Mouse (Mus musculus) retina, adult 2 months (tissue): Measurements from ENCODE around the gene Wee2.
A peak's percentile ranks its signal among the peaks of the same experiment; 100 is the strongest.

Experiments used
- DNase-seq: peaks from one replicate; pipeline ENCODE4 v3.0.0-alpha.2; 2012; ENCODE audit warnings: low read depth, low spot score

Wee2 gene

DNA sequence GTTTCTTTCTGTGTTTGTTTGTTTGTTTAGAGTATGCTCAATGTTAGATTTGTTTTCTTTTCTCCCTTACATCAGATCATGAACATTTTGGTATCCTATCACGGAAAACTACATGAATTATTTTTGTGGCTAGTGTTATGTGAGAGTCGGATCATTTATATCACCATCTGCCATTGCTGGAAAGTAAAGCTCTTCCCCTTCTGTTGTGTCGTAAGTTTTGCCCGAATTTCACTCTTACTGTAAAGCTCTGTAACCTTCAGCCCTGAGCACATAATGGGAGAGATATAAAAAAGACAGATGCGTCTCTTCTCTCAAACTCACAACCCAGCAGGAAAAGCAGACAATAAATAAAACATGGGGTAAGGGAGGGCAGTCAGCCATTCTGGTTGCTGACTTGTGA, at the start of gene Wee2:
Gene Wee2, plus strand, starts transcription at position 153 of the 400 bp plus-strand sequence.
- DNase-seq = no peak

- no peak for DNase-seq
Measured at GRCm38 (mm10) chr6:40390975-40391374, 47.9 kb upstream of the Wee2 start.

GRCm38 (mm10) chr6:40393213-40393612, 45.7 kb upstream of the Wee2 start:
- DNase-seq = peak; percentile 47

GRCm38 (mm10) chr6:40402031-40402430, 36.9 kb upstream of the Wee2 start:
- no peak for DNase-seq

- no peak for DNase-seq
Measured at GRCm38 (mm10) chr6:40403640-40404285, 35.1 kb upstream of the Wee2 start.

- DNase-seq = no peak
Measured at GRCm38 (mm10) chr6:40411085-40411484, 27.8 kb upstream of the Wee2 start.

DNA sequence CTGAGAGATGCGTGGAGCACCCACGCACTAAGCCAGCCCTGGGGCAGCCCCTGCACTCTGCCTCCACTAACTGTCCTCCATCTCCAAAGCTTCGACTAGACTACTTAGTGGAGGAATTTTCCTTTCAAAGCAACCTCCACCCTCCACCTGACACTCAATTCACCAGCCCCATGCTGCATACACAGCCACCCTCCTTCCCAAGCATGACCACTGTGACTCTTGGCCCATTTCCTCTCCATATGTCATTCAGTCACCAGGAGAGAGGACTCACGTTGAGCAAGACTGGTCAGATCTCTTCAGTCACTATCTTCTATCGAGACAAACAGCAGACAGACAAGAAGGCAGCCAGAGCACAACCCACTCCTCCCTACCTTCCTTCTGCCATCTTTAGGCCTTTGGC, 25.8 kb upstream of the Wee2 start:
- DNase-seq = no peak

DNA sequence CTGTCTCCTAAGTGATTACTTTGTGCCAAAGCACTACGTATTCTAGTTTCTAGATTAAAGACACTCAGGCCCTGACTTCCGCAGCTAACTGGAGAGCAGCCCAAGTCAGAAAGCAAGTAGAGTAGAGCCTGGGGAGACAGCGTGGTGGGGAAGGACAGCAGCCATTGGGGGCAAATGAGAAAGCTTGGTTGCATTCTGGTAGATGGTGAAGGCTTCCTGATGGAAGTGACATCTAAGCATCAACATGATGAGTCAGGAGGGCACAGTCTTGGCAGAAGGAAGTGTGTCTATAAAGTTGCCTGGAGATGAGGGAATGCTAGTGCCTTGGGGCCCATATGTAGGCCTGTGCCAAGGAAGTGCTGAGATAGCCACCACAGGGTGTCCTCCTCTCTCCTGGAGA, 25.3 kb upstream of the Wee2 start:
- DNase-seq = no peak

DNA sequence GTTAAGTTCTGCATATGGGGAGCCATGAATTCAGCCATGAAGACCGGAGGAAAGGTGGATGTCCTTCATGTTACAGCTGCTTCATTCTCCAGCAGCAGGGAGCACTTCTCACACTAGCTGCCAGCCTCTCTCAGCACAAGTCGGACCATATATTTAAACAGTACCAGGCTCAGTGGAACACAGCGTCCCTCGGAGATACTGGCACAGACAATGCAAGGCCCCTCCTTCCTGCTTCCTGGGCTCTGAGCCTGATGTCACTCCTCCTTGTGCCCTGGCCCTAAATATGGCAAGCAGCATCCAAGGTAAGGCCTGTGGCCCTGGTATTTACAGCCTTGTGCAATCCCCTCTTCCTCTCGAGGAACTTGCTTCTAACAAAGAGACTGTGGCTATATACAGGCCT, 23.1 kb upstream of the Wee2 start:
- DNase-seq = no peak

- DNase-seq = no peak
Measured at GRCm38 (mm10) chr6:40418386-40418785, 20.5 kb upstream of the Wee2 start.

GRCm38 (mm10) chr6:40421099-40421498, 17.8 kb upstream of the Wee2 start:
- DNase-seq = no peak

DNA sequence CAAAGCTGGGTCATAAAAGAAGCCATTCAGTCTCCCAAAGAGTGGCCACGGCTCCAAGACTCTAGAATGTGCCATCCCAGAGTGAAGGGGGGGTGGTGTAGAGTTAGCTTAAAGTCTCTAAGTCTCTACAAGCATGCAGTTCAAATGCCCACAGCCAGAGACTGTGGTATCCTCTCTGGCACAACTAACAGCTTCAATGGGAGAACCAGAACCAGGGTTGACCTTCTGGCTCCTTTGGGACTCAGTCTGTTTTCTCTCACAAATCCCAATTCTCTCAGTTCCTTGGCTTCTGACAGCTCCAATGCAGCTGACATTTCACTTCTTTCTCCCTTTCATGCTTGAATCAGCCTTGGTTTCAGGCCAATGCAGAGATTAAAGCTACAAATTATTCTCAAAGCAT, 15.9 kb upstream of the Wee2 start:
- no peak for DNase-seq

GRCm38 (mm10) chr6:40423774-40424173, 15.1 kb upstream of the Wee2 start:
- DNase-seq = no peak

- DNase-seq = no peak
Measured at GRCm38 (mm10) chr6:40427441-40427840, 11.4 kb upstream of the Wee2 start.

DNA sequence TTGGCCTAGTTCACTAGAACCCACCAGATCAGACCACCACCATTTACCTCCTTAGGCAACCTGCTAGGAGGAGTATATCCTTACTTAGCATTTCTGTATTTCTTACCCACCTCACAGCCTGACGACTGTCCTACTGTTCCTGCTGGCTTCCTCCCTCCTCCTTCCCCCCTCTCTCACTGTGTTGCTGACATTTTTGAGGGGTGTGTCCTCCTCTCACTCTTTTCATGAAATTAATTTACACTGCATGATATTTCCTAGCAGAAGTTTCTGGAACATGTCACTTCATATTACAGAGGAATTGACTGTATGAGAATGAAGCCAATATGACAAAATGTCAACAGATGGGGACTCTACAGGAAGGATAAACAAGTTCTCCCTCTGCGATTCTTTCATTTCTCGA, 10.2 kb upstream of the Wee2 start:
- no peak for DNase-seq

DNA sequence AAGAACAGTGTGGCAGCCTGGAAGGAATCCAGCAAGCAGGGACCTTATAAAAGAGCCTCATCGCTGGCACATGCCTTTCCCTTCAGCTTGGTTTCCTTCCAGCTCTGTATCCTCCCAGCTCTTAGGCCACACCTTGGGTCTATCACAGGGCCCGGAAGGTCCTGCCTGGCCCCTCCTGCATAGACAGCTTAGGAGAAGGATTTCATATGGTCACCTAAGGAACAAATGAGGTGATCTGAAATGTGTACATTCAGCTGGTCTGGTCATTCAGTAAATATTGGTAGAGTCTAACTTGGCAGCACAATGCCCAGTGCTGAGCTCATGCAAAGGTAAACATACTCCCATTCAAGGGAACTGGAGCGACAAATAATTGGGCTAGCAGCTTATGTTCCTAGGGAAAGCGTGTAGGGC, 9.4 kb upstream of the Wee2 start:
- no peak for DNase-seq

DNA sequence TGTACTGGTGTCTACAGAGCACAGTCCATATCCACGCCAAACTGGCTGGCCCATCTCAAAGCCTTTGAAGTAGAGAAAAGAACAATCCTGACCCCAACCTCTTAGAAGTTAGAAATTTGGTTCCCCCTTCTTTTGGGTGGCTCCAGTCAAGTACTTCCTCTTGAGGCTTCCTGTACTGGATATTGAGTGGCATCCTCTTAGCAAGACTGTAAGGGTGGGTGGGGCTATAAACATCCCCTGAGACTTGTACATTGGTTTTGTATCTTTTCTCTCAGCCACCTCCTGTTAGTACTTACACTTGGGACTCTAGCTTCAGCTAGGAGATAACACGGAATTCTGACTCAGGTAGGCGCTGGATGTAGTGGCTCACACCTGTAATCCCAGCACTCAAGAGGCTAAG, 8.6 kb upstream of the Wee2 start:
- DNase-seq = no peak

- no peak for DNase-seq
Measured at GRCm38 (mm10) chr6:40430878-40431277, 8.0 kb upstream of the Wee2 start.

DNA sequence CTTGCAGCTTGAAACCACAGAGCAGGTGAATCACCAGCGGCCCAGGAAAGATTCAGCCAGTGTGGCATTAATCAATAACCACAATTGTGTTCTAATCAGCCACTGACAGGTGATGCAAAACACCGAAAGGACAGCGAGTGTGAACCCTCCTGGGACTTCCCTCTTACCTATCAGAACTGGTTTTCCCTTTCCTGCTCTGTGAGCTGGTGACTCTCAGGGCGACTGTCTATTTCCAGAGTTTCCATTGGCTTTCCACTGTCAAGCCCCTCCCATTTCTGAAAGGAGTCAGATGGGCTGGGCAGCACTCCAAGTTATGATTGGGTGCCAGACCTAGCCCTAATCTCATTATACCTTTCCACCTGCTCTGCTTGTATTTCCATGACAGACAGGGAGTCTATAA, 7.5 kb upstream of the Wee2 start:
- no peak for DNase-seq

DNA sequence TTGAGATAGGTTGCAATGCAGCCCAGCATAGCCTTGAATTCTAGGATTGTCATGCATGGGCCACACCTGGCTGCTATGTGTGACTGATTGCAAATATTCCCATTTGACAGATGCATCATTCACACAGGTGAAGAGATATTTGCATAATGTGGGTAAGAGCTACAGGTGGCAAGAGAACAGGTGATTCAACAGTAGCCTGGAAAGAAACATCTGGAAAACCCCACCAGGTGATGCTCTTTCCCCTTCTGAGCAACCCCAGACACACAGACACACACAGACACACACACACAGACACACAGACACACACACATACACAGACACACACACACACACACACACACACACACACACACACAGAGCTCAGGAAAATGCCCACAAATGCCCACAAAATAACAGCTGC, 7.1 kb upstream of the Wee2 start:
- DNase-seq = no peak

- no peak for DNase-seq
Measured at GRCm38 (mm10) chr6:40432346-40433275, 6.3 kb upstream of the Wee2 start.

- no peak for DNase-seq
Measured at GRCm38 (mm10) chr6:40434697-40435096, 4.2 kb upstream of the Wee2 start.
